Mouse (Mus musculus) inflammation-experienced regulatory T-cells, adult 16 weeks (primary cell): ENCODE data around the gene Lnx2. TPM values are rescaled to one million over a fixed set of nuclear protein-coding genes. Genes with fewer than 3 reads are reported as not detected.

Source experiments
- polyA plus RNA-seq: library from polyadenylated mRNA; unstranded; fragments of 100-300 nt; shearing (Covaris generic); gene quantifications from one replicate; pipeline ENCODE4 v1.2.1, GENCODE M21; 2017

Lnx2 gene
- 64.1 TPM for polyA plus RNA-seq

GRCm38 (mm10) chr5:147076026-147076798, at the start of gene Lnx2:
TSS of gene Lnx2 (minus strand) at chr5:147076586.

GRCm38 (mm10) chr5:147076799-147077165, 396 bp upstream of the Lnx2 start, which contains the start of gene Polr1d:
TSS of gene Polr1d (plus strand) at chr5:147077050.

Other genes starting within 250 kb of the Lnx2 start
- 328 TPM for gene Rpl21, start 243.7 kb downstream of the Lnx2 start, polyA plus RNA-seq
- 9.6 TPM for gene Rasl11a, start 231.5 kb downstream of the Lnx2 start, polyA plus RNA-seq
- gene Gtf3a, start 127.9 kb downstream of the Lnx2 start, polyA plus RNA-seq: 39.8 TPM
- gene Mtif3, start 112.8 kb downstream of the Lnx2 start, polyA plus RNA-seq: 36.1 TPM
- 158 TPM for gene Polr1d, start 464 bp upstream of the Lnx2 start, polyA plus RNA-seq
- gene Gsx1, start 112.1 kb upstream of the Lnx2 start, polyA plus RNA-seq: not detected
- not detected for gene Pdx1, start 193.4 kb upstream of the Lnx2 start, polyA plus RNA-seq
- gene Cdx2, start 230.7 kb upstream of the Lnx2 start, polyA plus RNA-seq: not detected
- gene Urad, start 245.9 kb upstream of the Lnx2 start, polyA plus RNA-seq: not detected